Mouse (Mus musculus): Measurements from ENCODE around the gene Anp32b. TPM values are rescaled to one million over a fixed set of nuclear protein-coding genes. Genes with fewer than 3 reads are reported as not detected.

Anp32b gene
- polyA plus RNA-seq (2015; fragmentation: Nextera tagmentation; extraction: Ambion mirVana) = 185 and 206 TPM in 2 replicates

- Histone ChIP-seq H3K4me3 (ENCODE audit: low read length) (peak within 1 kb of the TSS; percentile 93), H3K9me3 (ENCODE audit: control insufficient read depth, low read length) (no peaks in the 10 kb centered on the region), H3K27ac (ENCODE audit: low read length) (peak within 1 kb of the TSS; percentile 99), H3K36me3 (ENCODE audit: control insufficient read depth, insufficient read depth, low read length) (no peaks in the 10 kb centered on the region), H3K4me1 (ENCODE audit: control insufficient read depth, insufficient read depth, low read length) (peaks cover 28% of the 10 kb centered on the region), H3K9ac (ENCODE audit: low read depth, low read length) (peak within 1 kb of the TSS; percentile 99), H3K27me3 (replicated peaks; ENCODE audit: control insufficient read depth, insufficient read depth, low read length) (no peaks in the 10 kb centered on the region), H3K4me2 (ENCODE audit: low read depth, low read length) (peak within 1 kb of the TSS; percentile 92)
- under 1% methylated on average over 58 of the region's 66 CpGs for WGBS
- peak; percentile 96 for ATAC-seq
These were observed at the start of gene Anp32b for GRCm38 (mm10) chr4:46450519-46451131. Gene Anp32b, plus strand, starts transcription at chr4:46450902.

- Histone ChIP-seq H3K4me3 (ENCODE audit: low read length) (no peak overlapping the region), H3K36me3 (ENCODE audit: control insufficient read depth, insufficient read depth, low read length) (no peaks in the 10 kb centered on the region), H3K9ac (ENCODE audit: low read depth, low read length) (no peak overlapping the region), H3K27me3 (replicated peaks; ENCODE audit: control insufficient read depth, insufficient read depth, low read length) (no peaks in the 10 kb centered on the region), H3K4me2 (ENCODE audit: low read depth, low read length) (no peak overlapping the region), H3K9me3 (ENCODE audit: control insufficient read depth, low read length) (no peaks in the 10 kb centered on the region), H3K27ac (ENCODE audit: low read length) (no peak overlapping the region), H3K4me1 (ENCODE audit: control insufficient read depth, insufficient read depth, low read length) (peaks cover 2% of the 10 kb centered on the region; the same call in 1 of the 2 replicates)
- WGBS = 58% methylated on average over 6 of the region's 6 CpGs
- ATAC-seq = peak; percentile 84
These were observed 46.5 kb upstream of the Anp32b start for GRCm38 (mm10) chr4:46404042-46404795.

GRCm38 (mm10) chr4:46406966-46407703 is 43.6 kb upstream of the Anp32b start:
- 91% methylated on average over 8 of the region's 8 CpGs for WGBS
- H3K27me3 ChIP-seq (replicated peaks; ENCODE audit: control insufficient read depth, insufficient read depth, low read length) = no peaks in the 10 kb centered on the region
- H3K9ac ChIP-seq (ENCODE audit: low read depth, low read length) = no peak overlapping the region
- peaks cover 2% of the 10 kb centered on the region; the same call in 1 of the 2 replicates for H3K4me1 ChIP-seq (ENCODE audit: control insufficient read depth, insufficient read depth, low read length)
- H3K4me3 ChIP-seq (ENCODE audit: low read length) = no peak overlapping the region
- no peaks in the 10 kb centered on the region for H3K36me3 ChIP-seq (ENCODE audit: control insufficient read depth, insufficient read depth, low read length)
- H3K27ac ChIP-seq (ENCODE audit: low read length) = no peak overlapping the region
- no peaks in the 10 kb centered on the region for H3K9me3 ChIP-seq (ENCODE audit: control insufficient read depth, low read length)
- ATAC-seq = peak; percentile 72
- H3K4me2 ChIP-seq (ENCODE audit: low read depth, low read length) = no peak overlapping the region

- peak; percentile 36; the same call in 1 of the 2 replicates for ATAC-seq
- H3K27ac ChIP-seq (ENCODE audit: low read length) = no peak overlapping the region
- no peak overlapping the region for H3K4me2 ChIP-seq (ENCODE audit: low read depth, low read length)
- no peaks in the 10 kb centered on the region for H3K9me3 ChIP-seq (ENCODE audit: control insufficient read depth, low read length)
- H3K36me3 ChIP-seq (ENCODE audit: control insufficient read depth, insufficient read depth, low read length) = no peaks in the 10 kb centered on the region
- no peaks in the 10 kb centered on the region for H3K4me1 ChIP-seq (ENCODE audit: control insufficient read depth, insufficient read depth, low read length)
- H3K27me3 ChIP-seq (replicated peaks; ENCODE audit: control insufficient read depth, insufficient read depth, low read length) = no peaks in the 10 kb centered on the region
- H3K9ac ChIP-seq (ENCODE audit: low read depth, low read length) = no peak overlapping the region
- 92% methylated on average over 5 of the region's 5 CpGs for WGBS
- no peak overlapping the region for H3K4me3 ChIP-seq (ENCODE audit: low read length)
These were observed 40.0 kb upstream of the Anp32b start for GRCm38 (mm10) chr4:46410677-46411076.

DNA sequence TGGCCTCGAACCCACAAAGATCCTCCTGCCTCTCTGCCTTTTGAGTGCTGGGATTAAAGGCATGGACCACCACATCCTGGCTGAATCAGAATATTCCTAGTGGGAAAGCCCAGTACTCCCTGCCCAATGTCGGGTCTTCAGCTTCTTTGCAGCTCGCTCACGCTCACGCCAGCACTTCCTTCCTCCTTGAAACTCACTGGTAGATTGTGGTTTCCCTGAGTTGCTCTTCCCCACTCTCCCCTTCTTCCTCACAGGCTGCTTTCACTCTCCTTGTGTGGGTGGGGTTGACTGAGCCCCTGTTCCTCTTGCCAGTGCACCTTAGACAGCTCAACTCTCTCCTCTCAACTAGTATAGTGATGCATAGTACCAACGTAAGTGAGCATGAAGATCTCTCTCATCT is 39.2 kb upstream of the Anp32b start:
- 84% methylated on average over 6 of the region's 6 CpGs for WGBS
- no peaks in the 10 kb centered on the region for H3K4me1 ChIP-seq (ENCODE audit: control insufficient read depth, insufficient read depth, low read length)
- H3K4me3 ChIP-seq (ENCODE audit: low read length) = no peak overlapping the region
- H3K9me3 ChIP-seq (ENCODE audit: control insufficient read depth, low read length) = no peaks in the 10 kb centered on the region
- H3K9ac ChIP-seq (ENCODE audit: low read depth, low read length) = no peak overlapping the region
- no peak overlapping the region for H3K4me2 ChIP-seq (ENCODE audit: low read depth, low read length)
- no peaks in the 10 kb centered on the region for H3K27me3 ChIP-seq (replicated peaks; ENCODE audit: control insufficient read depth, insufficient read depth, low read length)
- H3K36me3 ChIP-seq (ENCODE audit: control insufficient read depth, insufficient read depth, low read length) = no peaks in the 10 kb centered on the region
- H3K27ac ChIP-seq (ENCODE audit: low read length) = no peak overlapping the region
- ATAC-seq = no peak

DNA sequence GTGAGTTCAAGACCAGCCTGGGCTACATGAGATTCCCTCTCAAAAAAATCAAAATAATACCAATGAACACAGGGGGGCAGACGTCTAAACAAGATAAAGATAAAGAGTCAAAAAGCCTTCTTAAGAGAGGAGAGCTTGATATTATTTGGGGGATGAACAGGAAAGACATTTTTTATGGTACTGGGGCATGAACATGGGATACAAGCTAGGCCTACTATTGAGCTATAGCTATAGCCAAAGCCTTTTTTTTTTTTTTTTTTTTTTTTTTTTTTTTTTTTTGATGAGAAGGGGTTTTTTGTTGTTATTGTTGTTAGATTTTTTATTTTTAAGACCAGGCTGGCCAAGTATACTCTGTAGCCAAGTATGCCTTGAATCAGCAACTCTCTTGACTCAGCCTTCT is 38.6 kb upstream of the Anp32b start:
- Histone ChIP-seq H3K36me3 (ENCODE audit: control insufficient read depth, insufficient read depth, low read length) (no peaks in the 10 kb centered on the region), H3K4me2 (ENCODE audit: low read depth, low read length) (no peak overlapping the region), H3K27me3 (replicated peaks; ENCODE audit: control insufficient read depth, insufficient read depth, low read length) (no peaks in the 10 kb centered on the region), H3K9ac (ENCODE audit: low read depth, low read length) (no peak overlapping the region), H3K4me1 (ENCODE audit: control insufficient read depth, insufficient read depth, low read length) (no peaks in the 10 kb centered on the region), H3K4me3 (ENCODE audit: low read length) (no peak overlapping the region), H3K27ac (ENCODE audit: low read length) (no peak overlapping the region), H3K9me3 (ENCODE audit: control insufficient read depth, low read length) (no peaks in the 10 kb centered on the region)
- ATAC-seq = no peak
- WGBS = 59% methylated on average over 1 of the region's 1 CpGs

- no peaks in the 10 kb centered on the region for H3K27me3 ChIP-seq (replicated peaks; ENCODE audit: control insufficient read depth, insufficient read depth, low read length)
- no peak within 1 kb of the TSS for H3K9ac ChIP-seq (ENCODE audit: low read depth, low read length)
- no peak within 1 kb of the TSS for H3K4me2 ChIP-seq (ENCODE audit: low read depth, low read length)
- H3K4me1 ChIP-seq (ENCODE audit: control insufficient read depth, insufficient read depth, low read length) = no peaks in the 10 kb centered on the region
- no peaks in the 10 kb centered on the region for H3K36me3 ChIP-seq (ENCODE audit: control insufficient read depth, insufficient read depth, low read length)
- no peak within 1 kb of the TSS for H3K27ac ChIP-seq (ENCODE audit: low read length)
- 79% methylated on average over 7 of the region's 7 CpGs for WGBS
- no peaks in the 10 kb centered on the region for H3K9me3 ChIP-seq (ENCODE audit: control insufficient read depth, low read length)
- H3K4me3 ChIP-seq (ENCODE audit: low read length) = no peak within 1 kb of the TSS
- no peak for ATAC-seq
These were observed 37.3 kb upstream of the Anp32b start, which contains the start of gene Hemgn for GRCm38 (mm10) chr4:46413406-46413805. Gene Hemgn, minus strand, starts transcription at chr4:46413506.

DNA sequence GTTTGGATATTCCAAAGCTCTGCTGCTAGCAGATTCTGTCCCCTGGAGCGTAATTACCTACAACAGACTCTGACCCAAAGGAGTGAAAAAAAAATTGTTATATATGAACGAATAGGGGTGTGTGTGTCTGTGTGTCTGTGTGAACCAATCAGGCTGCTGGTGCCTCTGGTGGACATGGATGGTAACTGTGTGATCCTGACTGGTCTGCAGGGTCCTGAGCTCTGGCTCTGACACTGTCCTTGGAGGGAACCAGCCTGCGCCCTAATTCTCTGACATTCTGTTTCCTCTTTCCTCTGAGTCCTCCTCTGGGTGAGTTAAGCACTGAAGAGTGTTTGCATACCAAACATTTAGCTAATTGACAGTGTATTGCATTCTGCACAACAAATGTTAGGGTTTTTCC is 33.2 kb upstream of the Anp32b start:
- no peaks in the 10 kb centered on the region for H3K9me3 ChIP-seq (ENCODE audit: control insufficient read depth, low read length)
- 55% methylated on average over 3 of the region's 3 CpGs for WGBS
- H3K36me3 ChIP-seq (ENCODE audit: control insufficient read depth, insufficient read depth, low read length) = no peaks in the 10 kb centered on the region
- 0 out of 2 replicates have a peak, but pooled peaks have one; percentile 42 for ATAC-seq
- H3K9ac ChIP-seq (ENCODE audit: low read depth, low read length) = no peak overlapping the region
- no peaks in the 10 kb centered on the region for H3K4me1 ChIP-seq (ENCODE audit: control insufficient read depth, insufficient read depth, low read length)
- H3K4me2 ChIP-seq (ENCODE audit: low read depth, low read length) = no peak overlapping the region
- no peak overlapping the region for H3K4me3 ChIP-seq (ENCODE audit: low read length)
- no peaks in the 10 kb centered on the region for H3K27me3 ChIP-seq (replicated peaks; ENCODE audit: control insufficient read depth, insufficient read depth, low read length)
- no peak overlapping the region for H3K27ac ChIP-seq (ENCODE audit: low read length)

- H3K36me3 ChIP-seq (ENCODE audit: control insufficient read depth, insufficient read depth, low read length) = no peaks in the 10 kb centered on the region
- H3K4me1 ChIP-seq (ENCODE audit: control insufficient read depth, insufficient read depth, low read length) = no peaks in the 10 kb centered on the region
- H3K27me3 ChIP-seq (replicated peaks; ENCODE audit: control insufficient read depth, insufficient read depth, low read length) = no peaks in the 10 kb centered on the region
- H3K27ac ChIP-seq (ENCODE audit: low read length) = no peak overlapping the region
- 72% methylated on average over 9 of the region's 9 CpGs for WGBS
- no peak overlapping the region for H3K9ac ChIP-seq (ENCODE audit: low read depth, low read length)
- ATAC-seq = no peak
- H3K4me3 ChIP-seq (ENCODE audit: low read length) = no peak overlapping the region
- no peak overlapping the region for H3K4me2 ChIP-seq (ENCODE audit: low read depth, low read length)
- no peaks in the 10 kb centered on the region for H3K9me3 ChIP-seq (ENCODE audit: control insufficient read depth, low read length)
These were observed 31.9 kb upstream of the Anp32b start for GRCm38 (mm10) chr4:46418851-46419250.
